Mouse (Mus musculus): Measurements from ENCODE around the gene Il34. TPM values are rescaled to one million over a fixed set of nuclear protein-coding genes. Genes with fewer than 3 reads are reported as not detected.
A peak's percentile ranks its signal among the peaks of the same experiment; 100 is the strongest.

Il34 gene
- polyA plus RNA-seq, 1 experiment from 2014 or later, result 0.20 TPM

- H3K27ac ChIP-seq (replicated peaks), result peak overlapping the region; percentile 94
- DNase-seq (ENCODE audit: low spot score), result no peak
- 54% methylated on average over 6 of the region's 6 CpGs for WGBS
- peaks cover 23% of the 10 kb centered on the region for H3K36me3 ChIP-seq
- no peaks in the 10 kb centered on the region for H3K9me3 ChIP-seq (replicated peaks)
- H3K27me3 ChIP-seq (ENCODE audit: low read depth, poor library complexity, severe bottlenecking), result peaks cover 15% of the 10 kb centered on the region
- H3K4me1 ChIP-seq, result peaks cover 85% of the 10 kb centered on the region
- peak overlapping the region; percentile 88; the same call in 1 of the 2 replicates for H3K4me3 ChIP-seq
These were observed 85.6 kb downstream of the Il34 start for GRCm38 (mm10) chr8:110719898-110720653.

DNA sequence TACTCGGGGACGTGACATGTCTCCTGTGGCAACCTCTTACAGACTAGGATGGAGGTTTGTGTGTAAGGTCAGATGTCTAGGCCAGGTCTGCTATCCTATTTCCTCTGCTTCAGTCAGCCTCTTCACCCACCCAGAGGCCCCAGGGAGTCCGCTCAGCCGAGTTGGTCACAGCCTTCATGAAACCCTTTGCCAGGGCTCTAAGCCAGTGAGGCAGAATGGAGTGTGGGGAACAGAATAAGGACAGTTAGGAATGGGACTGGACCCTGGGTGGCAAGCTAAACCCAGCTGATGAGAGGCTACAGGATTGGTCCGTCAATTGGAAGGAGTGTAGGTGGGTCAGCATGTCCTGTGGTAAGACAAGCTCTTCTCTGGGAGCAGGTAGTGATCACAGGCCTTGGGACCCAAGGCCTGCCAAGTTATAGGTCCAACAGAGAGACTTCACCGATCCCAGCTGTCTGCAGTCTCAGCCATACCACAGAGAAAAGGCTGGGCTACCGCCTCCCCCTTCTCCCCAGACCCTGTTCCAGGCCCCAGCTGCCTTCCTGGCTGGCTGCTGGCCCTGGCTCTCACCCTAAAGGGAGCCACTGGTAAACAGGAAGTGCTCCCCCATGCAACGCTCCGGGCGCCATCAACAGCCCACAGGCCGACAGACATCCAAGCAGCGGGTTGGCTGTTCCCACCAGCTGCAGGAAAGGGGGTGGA is 86.6 kb downstream of the Il34 start:
- Histone ChIP-seq H3K27ac (replicated peaks) (peak overlapping the region; percentile 57), H3K4me1 (peaks cover 83% of the 10 kb centered on the region)

GRCm38 (mm10) chr8:110718209-110718968 is 87.3 kb downstream of the Il34 start:
- Histone ChIP-seq H3K27ac (replicated peaks) (peak overlapping the region; percentile 57; the same call in 1 of the 2 replicates), H3K4me3 (no peak overlapping the region), H3K27me3 (ENCODE audit: low read depth, poor library complexity, severe bottlenecking) (peaks cover 15% of the 10 kb centered on the region), H3K9me3 (replicated peaks) (no peaks in the 10 kb centered on the region), H3K4me1 (peaks cover 76% of the 10 kb centered on the region), H3K36me3 (peaks cover 31% of the 10 kb centered on the region)
- DNase-seq (ENCODE audit: low spot score), result no peak
- WGBS, result 93% methylated on average over 8 of the region's 8 CpGs

More for the DNA sequence above, 86.6 kb downstream of the Il34 start:
- no peak for DNase-seq (ENCODE audit: low spot score)
- Histone ChIP-seq H3K27me3 (ENCODE audit: low read depth, poor library complexity, severe bottlenecking) (peaks cover 15% of the 10 kb centered on the region), H3K36me3 (peaks cover 26% of the 10 kb centered on the region), H3K4me3 (no peak overlapping the region), H3K9me3 (replicated peaks) (no peaks in the 10 kb centered on the region)
- WGBS, result 52% methylated on average over 12 of the region's 12 CpGs

DNA sequence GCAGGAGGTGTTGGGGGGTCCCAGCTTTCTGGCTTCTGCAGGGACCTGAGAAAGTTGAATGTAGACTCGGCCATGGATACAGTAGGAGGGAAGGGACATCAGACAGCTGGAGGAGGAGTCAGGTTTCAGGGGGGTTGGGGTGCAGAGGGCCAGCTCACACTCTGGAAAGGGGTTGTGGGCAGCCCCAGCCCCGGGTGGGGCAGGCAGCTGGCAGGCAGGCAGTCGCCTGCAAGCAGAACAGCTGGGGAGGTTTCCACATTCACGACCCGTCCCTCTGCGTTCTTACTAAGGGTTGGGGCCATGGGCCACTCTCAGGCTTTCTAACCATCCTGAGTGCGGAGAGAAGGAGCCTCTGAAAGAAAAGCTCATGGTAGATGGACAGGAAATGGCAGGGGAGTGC is 88.6 kb downstream of the Il34 start:
- peaks cover 15% of the 10 kb centered on the region for H3K27me3 ChIP-seq (ENCODE audit: low read depth, poor library complexity, severe bottlenecking)
- H3K27ac ChIP-seq (replicated peaks), result peak overlapping the region; percentile 67
- H3K36me3 ChIP-seq, result peaks cover 39% of the 10 kb centered on the region
- no peak overlapping the region for H3K4me3 ChIP-seq
- 68% methylated on average over 7 of the region's 7 CpGs for WGBS
- peaks cover 63% of the 10 kb centered on the region for H3K4me1 ChIP-seq
- no peak for DNase-seq (ENCODE audit: low spot score)
- H3K9me3 ChIP-seq (replicated peaks), result no peaks in the 10 kb centered on the region

DNA sequence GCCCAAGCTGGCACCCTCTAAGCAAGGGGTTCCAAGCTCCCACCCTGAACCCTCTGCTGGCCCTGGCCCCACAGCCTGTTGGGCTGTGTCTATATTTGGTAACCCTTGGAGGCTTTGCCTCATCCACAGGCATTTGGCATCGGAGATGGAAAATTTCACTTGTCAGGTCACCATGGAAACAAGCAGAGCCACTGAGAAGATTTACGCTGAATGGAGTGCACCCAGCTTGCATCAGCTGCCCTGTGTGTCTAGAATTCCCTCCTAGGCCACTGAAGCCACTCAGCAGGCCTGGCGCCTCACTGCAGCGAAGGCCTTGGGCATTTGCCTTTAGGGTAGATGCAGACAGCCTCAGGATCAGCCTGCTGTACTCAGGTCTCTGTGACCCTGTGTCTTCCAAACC is 89.6 kb downstream of the Il34 start:
- H3K36me3 ChIP-seq, result peaks cover 49% of the 10 kb centered on the region
- H3K27ac ChIP-seq (replicated peaks), result peak overlapping the region; percentile 67
- peaks cover 57% of the 10 kb centered on the region for H3K4me1 ChIP-seq
- no peak for DNase-seq (ENCODE audit: low spot score)
- H3K4me3 ChIP-seq, result no peak overlapping the region
- 73% methylated on average over 4 of the region's 4 CpGs for WGBS
- no peaks in the 10 kb centered on the region for H3K9me3 ChIP-seq (replicated peaks)
- peaks cover 15% of the 10 kb centered on the region for H3K27me3 ChIP-seq (ENCODE audit: low read depth, poor library complexity, severe bottlenecking)

GRCm38 (mm10) chr8:110714827-110715519 is 90.8 kb downstream of the Il34 start:
- H3K9me3 ChIP-seq (replicated peaks), result no peaks in the 10 kb centered on the region
- H3K36me3 ChIP-seq, result peaks cover 60% of the 10 kb centered on the region
- H3K4me1 ChIP-seq, result peaks cover 46% of the 10 kb centered on the region
- no peak overlapping the region for H3K4me3 ChIP-seq
- peaks cover 8% of the 10 kb centered on the region for H3K27me3 ChIP-seq (ENCODE audit: low read depth, poor library complexity, severe bottlenecking)
- H3K27ac ChIP-seq (replicated peaks), result peak overlapping the region; percentile 67
- DNase-seq (ENCODE audit: low spot score), result no peak
- 81% methylated on average over 15 of the region's 15 CpGs for WGBS

- DNase-seq (ENCODE audit: low spot score), result no peak
- 93% methylated on average over 7 of the region's 7 CpGs for WGBS
- no peaks in the 10 kb centered on the region for H3K27me3 ChIP-seq (ENCODE audit: low read depth, poor library complexity, severe bottlenecking)
- H3K4me3 ChIP-seq, result no peak overlapping the region
- H3K27ac ChIP-seq (replicated peaks), result no peak overlapping the region
- peaks cover 31% of the 10 kb centered on the region for H3K4me1 ChIP-seq
- no peaks in the 10 kb centered on the region for H3K9me3 ChIP-seq (replicated peaks)
- H3K36me3 ChIP-seq, result peaks cover 72% of the 10 kb centered on the region
These were observed 92.7 kb downstream of the Il34 start for GRCm38 (mm10) chr8:110713073-110713472.

DNA sequence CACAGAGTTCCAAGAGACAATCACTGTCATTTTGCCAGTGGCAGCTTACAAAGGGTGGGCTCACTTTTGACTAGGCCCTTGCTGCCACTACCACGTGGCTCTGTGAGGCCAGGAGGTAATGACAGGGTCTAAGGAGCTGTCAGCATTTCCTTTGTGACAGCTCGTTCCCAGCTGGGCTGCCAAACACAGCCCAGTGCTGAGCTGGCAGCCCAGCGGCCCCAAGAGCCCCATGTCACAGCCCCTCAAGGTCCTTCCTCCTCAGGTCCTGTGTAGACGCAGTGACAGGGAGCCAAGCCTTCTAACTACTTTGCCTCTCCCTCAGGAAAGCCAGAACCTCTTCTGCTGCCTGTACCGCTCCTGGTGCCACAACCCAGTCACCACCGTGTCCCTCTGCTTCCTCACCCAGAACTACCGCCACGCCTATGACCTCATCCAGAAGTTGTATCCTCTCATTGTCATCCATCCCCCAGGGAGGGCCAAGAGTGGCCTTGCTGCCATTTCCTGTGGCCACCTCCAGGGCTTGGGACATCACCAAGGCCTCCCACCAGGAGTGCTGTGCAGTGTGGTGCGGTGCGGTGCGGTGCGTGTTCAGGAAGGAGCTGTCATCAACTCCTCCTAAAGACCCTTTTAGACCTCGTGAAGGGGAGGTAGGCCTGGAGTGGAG is 94.3 kb downstream of the Il34 start:
- no peaks in the 10 kb centered on the region for H3K27me3 ChIP-seq (ENCODE audit: low read depth, poor library complexity, severe bottlenecking)
- H3K27ac ChIP-seq (replicated peaks), result no peak overlapping the region; the same call in 1 of the 2 replicates
- H3K9me3 ChIP-seq (replicated peaks), result no peaks in the 10 kb centered on the region
- no peak for DNase-seq (ENCODE audit: low spot score)
- 88% methylated on average over 13 of the region's 13 CpGs for WGBS
- H3K4me3 ChIP-seq, result no peak overlapping the region
- peaks cover 21% of the 10 kb centered on the region for H3K4me1 ChIP-seq
- H3K36me3 ChIP-seq, result peaks cover 76% of the 10 kb centered on the region

DNA sequence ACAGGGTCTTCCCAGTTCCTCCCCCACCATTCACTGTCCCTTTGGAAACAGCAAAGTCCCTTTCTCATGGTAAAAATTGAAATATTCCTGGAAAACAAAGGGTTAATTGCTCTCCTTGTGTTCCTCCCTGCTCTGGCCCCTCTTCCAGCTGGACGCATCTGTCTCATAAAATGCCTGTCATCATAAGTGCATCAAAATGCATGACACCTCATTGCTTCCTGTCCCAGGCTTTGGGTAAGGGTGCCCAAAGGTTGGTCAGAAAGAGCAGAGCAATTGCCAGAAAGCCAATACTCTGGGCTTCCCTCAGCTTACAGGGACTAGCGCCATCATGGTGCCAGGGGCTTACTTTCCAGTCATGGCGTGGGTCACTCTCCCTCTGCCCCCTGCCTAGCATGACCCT is 95.1 kb downstream of the Il34 start:
- WGBS, result 75% methylated on average over 3 of the region's 3 CpGs
- Histone ChIP-seq H3K36me3 (peaks cover 79% of the 10 kb centered on the region), H3K4me1 (peaks cover 13% of the 10 kb centered on the region), H3K27ac (replicated peaks) (no peak overlapping the region), H3K27me3 (ENCODE audit: low read depth, poor library complexity, severe bottlenecking) (no peaks in the 10 kb centered on the region), H3K9me3 (replicated peaks) (no peaks in the 10 kb centered on the region), H3K4me3 (no peak overlapping the region)
- no peak for DNase-seq (ENCODE audit: low spot score)

- 89% methylated on average over 11 of the region's 11 CpGs for WGBS
- Histone ChIP-seq H3K27me3 (ENCODE audit: low read depth, poor library complexity, severe bottlenecking) (no peaks in the 10 kb centered on the region), H3K9me3 (replicated peaks) (no peaks in the 10 kb centered on the region), H3K27ac (replicated peaks) (peak overlapping the region; percentile 9; the same call in 1 of the 2 replicates), H3K36me3 (peaks cover 61% of the 10 kb centered on the region), H3K4me3 (no peak overlapping the region), H3K4me1 (no peaks in the 10 kb centered on the region)
- no peak for DNase-seq (ENCODE audit: low spot score)
These were observed 97.3 kb downstream of the Il34 start for GRCm38 (mm10) chr8:110708429-110708828.

DNA sequence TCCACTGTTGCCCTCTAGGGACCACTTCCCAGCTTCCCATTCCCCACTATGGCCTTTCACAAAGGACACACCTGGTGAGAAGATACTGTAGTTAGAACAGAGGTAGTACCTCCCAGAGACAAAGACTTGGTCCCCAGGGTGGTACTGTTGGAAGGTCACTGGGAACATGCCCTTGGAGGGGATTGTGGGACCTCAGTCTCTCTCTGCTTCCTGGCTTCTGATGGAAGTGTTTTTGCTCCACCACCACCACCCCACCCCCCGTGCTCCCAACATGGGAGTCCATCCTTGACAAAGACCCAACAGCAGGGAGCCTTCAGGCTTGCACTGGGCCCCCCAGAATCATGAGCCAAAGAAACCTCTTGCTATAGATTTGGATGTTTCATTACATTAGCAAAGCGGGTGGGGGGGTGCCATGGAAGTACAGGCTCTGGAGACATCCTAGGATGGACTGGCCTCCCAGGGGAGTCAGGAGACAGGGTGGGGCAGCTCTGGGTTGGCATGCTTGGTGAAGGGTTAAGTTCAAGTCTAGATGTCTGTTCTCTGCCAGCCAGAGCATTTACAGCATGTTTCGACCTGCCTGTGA is 99.3 kb downstream of the Il34 start:
- Histone ChIP-seq H3K9me3 (replicated peaks) (no peaks in the 10 kb centered on the region), H3K4me1 (peaks cover 12% of the 10 kb centered on the region), H3K27me3 (ENCODE audit: low read depth, poor library complexity, severe bottlenecking) (no peaks in the 10 kb centered on the region), H3K4me3 (no peak overlapping the region), H3K27ac (replicated peaks) (no peak overlapping the region), H3K36me3 (peaks cover 52% of the 10 kb centered on the region)
- no peak for DNase-seq (ENCODE audit: low spot score)
- 86% methylated on average over 3 of the region's 3 CpGs for WGBS

All from midbrain, embryonic 10.5 days (tissue).